Mouse (Mus musculus) CH12.LX (cell line): Measurements from ENCODE around the gene Sec11a. TPM values are rescaled to one million over a fixed set of nuclear protein-coding genes. Genes with fewer than 3 reads are reported as not detected.

Experiments used
- DNase-seq: peaks from one replicate; pipeline ENCODE4 v3.0.0-alpha.2; 2013; ENCODE audit errors: extremely low read depth
- H3K27ac ChIP-seq: 2 replicates; pipeline ENCODE4 v1.5.1; 2012; ENCODE audit warnings: low read depth, mild to moderate bottlenecking, control low read depth, moderate library complexity; ENCODE audit not compliant: insufficient read depth
- H3K27me3 ChIP-seq: replicated peaks from 2 replicates; pipeline ENCODE3; 2012; ENCODE audit warnings: inconsistent platforms
- H3K36me3 ChIP-seq, 2 experiments: replicated peaks in 1 of 2; 2 replicates each; pipeline versions ENCODE3 to v1.6.1; 2012; ENCODE audit warnings: inconsistent platforms in 1 of 2, low read length in 1 of 2, mild to moderate bottlenecking in 1 of 2, mixed read lengths in 1 of 2, moderate library complexity in 1 of 2; ENCODE audit not compliant: control insufficient read depth in 1 of 2, insufficient read depth in 1 of 2
- H3K4me1 ChIP-seq, 2 experiments: 2 replicates each; pipeline ENCODE4 v1.6.1; 2012; ENCODE audit warnings: inconsistent platforms in 1 of 2, moderate library complexity in 1 of 2; ENCODE audit not compliant: insufficient read depth in 2 of 2, control insufficient read depth in 1 of 2
- H3K4me2 ChIP-seq: 2 replicates; pipeline ENCODE4 v1.6.1; 2012; ENCODE audit warnings: low read depth, mild to moderate bottlenecking, control low read depth; ENCODE audit not compliant: poor library complexity, insufficient read depth, severe bottlenecking
- H3K4me3 ChIP-seq, 3 experiments: fragments of 150-350 bp in 1 of 3; sonication (generic) in 1 of 3; replicated peaks in 1 of 3; 2 replicates each; pipeline versions ENCODE3 to v1.5.1; 2011 to 2012; ENCODE audit warnings: low read depth in 2 of 3, low read length in 2 of 3, mild to moderate bottlenecking in 2 of 3, moderate library complexity in 2 of 3, control low read depth in 1 of 3, improper control_type of control experiment in 1 of 3, inconsistent platforms in 1 of 3, mixed read lengths in 1 of 3; ENCODE audit not compliant: poor library complexity in 1 of 3
- H3K79me2 ChIP-seq: replicated peaks from 2 replicates; pipeline ENCODE4 v1.6.1; 2012; ENCODE audit warnings: mild to moderate bottlenecking, moderate library complexity; ENCODE audit not compliant: control insufficient read depth, poor library complexity, insufficient read depth, severe bottlenecking; ENCODE audit errors: extremely low read depth
- H3K9ac ChIP-seq: 2 replicates; pipeline ENCODE4 v1.6.1; 2012; ENCODE audit warnings: low read depth, mild to moderate bottlenecking, control low read depth, moderate library complexity; ENCODE audit not compliant: insufficient read depth
- H3K9me3 ChIP-seq: replicated peaks from 2 replicates; pipeline ENCODE3; 2012; ENCODE audit warnings: low read length, inconsistent platforms, mixed read lengths
- CHD1 ChIP-seq: IDR thresholded peaks from 2 replicates; pipeline ENCODE4 v1.6.1; 2012; ENCODE audit warnings: low read depth, low read length, improper control_type of control experiment, inconsistent platforms
- CTCF ChIP-seq, 2 experiments: IDR thresholded peaks in 1 of 2; conservative IDR thresholded peaks in 1 of 2; 2 replicates each; pipeline ENCODE4 v1.5.1; 2011 to 2012; ENCODE audit warnings: low read depth in 2 of 2, low read length in 2 of 2, improper control_type of control experiment in 1 of 2, inconsistent platforms in 1 of 2, mild to moderate bottlenecking in 1 of 2, moderate library complexity in 1 of 2
- E2F4 ChIP-seq: IDR thresholded peaks from 2 replicates; pipeline ENCODE4 v1.6.1; 2011; ENCODE audit warnings: low read depth, low read length, improper control_type of control experiment; ENCODE audit not compliant: insufficient replicate concordance
- ELF1 ChIP-seq: IDR thresholded peaks from 2 replicates; pipeline ENCODE4 v1.6.1; 2014; ENCODE audit warnings: low read depth, mild to moderate bottlenecking, inconsistent platforms, low read length, improper control_type of control experiment
- EP300 ChIP-seq: IDR thresholded peaks from 2 replicates; pipeline ENCODE4 v1.6.1; 2011; ENCODE audit warnings: low read length, improper control_type of control experiment
- ETS1 ChIP-seq: conservative IDR thresholded peaks from 2 replicates; pipeline ENCODE4 v1.6.1; 2012; ENCODE audit warnings: low read depth, mild to moderate bottlenecking, inconsistent platforms, low read length, improper control_type of control experiment, moderate library complexity
- GABPA ChIP-seq: IDR thresholded peaks from 2 replicates; pipeline ENCODE4 v1.6.1; 2012; ENCODE audit warnings: low read depth, low read length, improper control_type of control experiment, inconsistent platforms; ENCODE audit not compliant: insufficient replicate concordance
- IRF4 ChIP-seq: IDR thresholded peaks from 2 replicates; pipeline ENCODE4 v1.6.1; 2014; ENCODE audit warnings: low read depth, mild to moderate bottlenecking, inconsistent platforms, low read length, improper control_type of control experiment
- JUN ChIP-seq: IDR thresholded peaks from 2 replicates; pipeline ENCODE4 v1.6.1; 2011; ENCODE audit warnings: low read depth, mild to moderate bottlenecking, low read length, improper control_type of control experiment, moderate library complexity; ENCODE audit not compliant: insufficient read depth
- JUND ChIP-seq: conservative IDR thresholded peaks from 2 replicates; pipeline ENCODE4 v1.6.1; 2011; ENCODE audit warnings: low read depth, low read length, improper control_type of control experiment
- KAT2A ChIP-seq: IDR thresholded peaks from 2 replicates; pipeline ENCODE4 v1.6.1; 2012; ENCODE audit warnings: low read length, improper control_type of control experiment, inconsistent platforms; ENCODE audit not compliant: insufficient replicate concordance
- MAFK ChIP-seq: IDR thresholded peaks from 2 replicates; pipeline ENCODE4 v1.6.1; 2011; ENCODE audit warnings: low read length, improper control_type of control experiment; ENCODE audit not compliant: insufficient replicate concordance
- MAX ChIP-seq: IDR thresholded peaks from 2 replicates; pipeline ENCODE4 v1.6.1; 2011; ENCODE audit warnings: low read length, improper control_type of control experiment
- MAZ ChIP-seq: IDR thresholded peaks from 2 replicates; pipeline ENCODE4 v1.6.1; 2012; ENCODE audit warnings: low read depth, mild to moderate bottlenecking, inconsistent platforms, low read length, improper control_type of control experiment, moderate library complexity
- MEF2A ChIP-seq: IDR thresholded peaks from 2 replicates; pipeline ENCODE4 v1.6.1; 2014; ENCODE audit warnings: low read depth, mild to moderate bottlenecking, inconsistent platforms, low read length, improper control_type of control experiment, borderline replicate concordance
- MXI1 ChIP-seq: IDR thresholded peaks from 2 replicates; pipeline ENCODE4 v1.6.1; 2011; ENCODE audit warnings: mild to moderate bottlenecking, low read depth, low read length, improper control_type of control experiment
- NELFE ChIP-seq: IDR thresholded peaks from 2 replicates; pipeline ENCODE4 v1.6.1; 2011; ENCODE audit warnings: low read depth, low read length, improper control_type of control experiment
- NRF1 ChIP-seq: IDR thresholded peaks from 2 replicates; pipeline ENCODE4 v1.6.1; 2014; ENCODE audit warnings: low read depth, mild to moderate bottlenecking, inconsistent platforms, low read length, improper control_type of control experiment, moderate library complexity
- PAX5 ChIP-seq: IDR thresholded peaks from 2 replicates; pipeline ENCODE4 v1.6.1; 2012; ENCODE audit warnings: low read length, inconsistent platforms, mixed read lengths
- POLR2A ChIP-seq: IDR thresholded peaks from 2 replicates; pipeline ENCODE4 v1.6.1; 2011; ENCODE audit warnings: low read depth, mild to moderate bottlenecking, improper control_type of control experiment, low read length
- POLR2AphosphoS2 ChIP-seq: IDR thresholded peaks from 2 replicates; pipeline ENCODE4 v1.6.1; 2011; ENCODE audit warnings: low read depth, low read length, improper control_type of control experiment
- SIN3A ChIP-seq: IDR thresholded peaks from 2 replicates; pipeline ENCODE4 v1.6.1; 2012; ENCODE audit warnings: low read length, improper control_type of control experiment, inconsistent platforms
- TBP ChIP-seq: conservative IDR thresholded peaks from 2 replicates; pipeline ENCODE4 v1.6.1; 2011; ENCODE audit warnings: low read depth, low read length, improper control_type of control experiment
- TCF12 ChIP-seq: IDR thresholded peaks from 2 replicates; pipeline ENCODE4 v1.6.1; 2014; ENCODE audit warnings: low read depth, mild to moderate bottlenecking, inconsistent platforms, low read length, improper control_type of control experiment
- USF1 ChIP-seq: IDR thresholded peaks from 2 replicates; pipeline ENCODE4 v1.6.1; 2014; ENCODE audit warnings: low read depth, mild to moderate bottlenecking, inconsistent platforms, low read length, improper control_type of control experiment
- ZC3H11A ChIP-seq: IDR thresholded peaks from 2 replicates; pipeline ENCODE4 v1.6.1; 2012; ENCODE audit warnings: low read depth, mild to moderate bottlenecking, inconsistent platforms, low read length, improper control_type of control experiment
- ZKSCAN1 ChIP-seq: IDR thresholded peaks from 2 replicates; pipeline ENCODE4 v1.6.1; 2012; ENCODE audit warnings: low read depth, inconsistent platforms, low read length, improper control_type of control experiment, borderline replicate concordance
- ZNF384 ChIP-seq: IDR thresholded peaks from 2 replicates; pipeline ENCODE4 v1.6.1; 2012; ENCODE audit warnings: low read depth, low read length, improper control_type of control experiment, inconsistent platforms
- dilution Hi-C: fragments of 300-500 bp; cut with MboI; formaldehyde crosslinking; loops from 2 replicates; pipeline ENCODE4 v1.14.3; 2020; ENCODE audit warnings: low sequenced_read_pairs; ENCODE audit not compliant: extremely low pct_unique_long_range_greater_than_20kb, extremely low pct_ligation_motif_present
- in situ Hi-C: fragments of 300-500 bp; cut with MboI; formaldehyde crosslinking; loops from 3 replicates; pipeline ENCODE4 v1.14.3; 2019; ENCODE audit warnings: low sequenced_read_pairs, low pct_ligation_motif_present, low pct_unique_long_range_greater_than_20kb, mixed read lengths
- polyA plus RNA-seq: library from polyadenylated mRNA; unstranded; fragments of >175 nt; gene quantifications from 2 replicates; pipeline ENCODE4 v1.2.1, GENCODE M21; 2012; ENCODE audit warnings: low read depth; ENCODE audit not compliant: insufficient read length
- total RNA-seq, 2 experiments: library from RNA; depleted of rRNA; stranded (reverse); fragments of 300-350 nt in 1 of 2; fragments of >200 nt in 1 of 2; gene quantifications; 2 replicates each; pipeline ENCODE4 v1.2.3; 2012 to 2014

Sec11a gene
- total and polyA plus RNA-seq, 3 experiments, result 93.5 to 141 (median 126) TPM

GRCm38 (mm10) chr7:80911053-80911452 lies 36.5 kb downstream of the Sec11a start:
- Histone ChIP-seq H3K9me3 (no peaks in the 10 kb centered on the region), H3K36me3 (peaks cover 58 to 84% of the 10 kb centered on the region in 2 experiments), H3K27me3 (no peaks in the 10 kb centered on the region), H3K79me2 (no peaks in the 10 kb centered on the region), H3K4me1 (0 out of 4 replicates have a peak, but pooled peaks cover 3 to 5% of the 10 kb centered on the region in 2 experiments), H3K27ac (no peak overlapping the region), H3K9ac (no peak overlapping the region), H3K4me2 (no peak overlapping the region), H3K4me3 (no peak overlapping the region)
- peak; percentile 54 for DNase-seq
- in situ Hi-C loops (no loop called here), dilution Hi-C loops (no loop called here)
- TF ChIP-seq MXI1 (no peak), ZKSCAN1 (no peak), ELF1 (no peak), JUND (no peak), E2F4 (no peak), KAT2A (no peak), MAX (no peak), MAZ (no peak), TCF12 (no peak), EP300 (no peak), MEF2A (no peak), POLR2A (no peak), CTCF (conservative IDR thresholded peaks at IDR 0.05 in 1 of 2, IDR thresholded peaks at IDR 0.05 in 1 of 2; ENCODE audit: low read depth in 2 of 2, low read length in 2 of 2) (no peak), TBP (no peak), NRF1 (no peak), NELFE (no peak)

- Histone ChIP-seq H3K4me3 (no peak within 1 kb of the TSS), H3K9ac (no peak within 1 kb of the TSS), H3K36me3 (peaks cover 33 to 67% of the 10 kb centered on the region in 2 experiments), H3K79me2 (peaks cover 9% of the 10 kb centered on the region), H3K27ac (no peak within 1 kb of the TSS), H3K9me3 (no peaks in the 10 kb centered on the region), H3K27me3 (no peaks in the 10 kb centered on the region), H3K4me2 (no peak within 1 kb of the TSS), H3K4me1 (peaks cover 3 to 11% of the 10 kb centered on the region in 2 experiments; a peak in 3 of 4 replicates)
- dilution Hi-C loops, result no loop called here
- in situ Hi-C loops, result no loop called here
- TF ChIP-seq NRF1, result no peak
- no peak for TF ChIP-seq USF1
- no peak for TF ChIP-seq ETS1
- TF ChIP-seq JUND, result no peak
- TF ChIP-seq SIN3A, result no peak
- no peak for TF ChIP-seq GABPA
- no peak for TF ChIP-seq ZC3H11A
- TF ChIP-seq MAFK, result no peak
- no peak for TF ChIP-seq IRF4
- no peak for TF ChIP-seq EP300
- no peak for TF ChIP-seq MAX
- TF ChIP-seq PAX5, result no peak
- TF ChIP-seq JUN, result no peak
- no peak for TF ChIP-seq POLR2AphosphoS2
- no peak for TF ChIP-seq ZNF384
- TF ChIP-seq MEF2A, result no peak
- TF ChIP-seq ELF1, result no peak
- TF ChIP-seq CHD1, result no peak
- no peak for DNase-seq
Observed at GRCm38 (mm10) chr7:80904921-80905515, 42.6 kb downstream of the Sec11a start, which contains the start of gene Nmb. Gene Nmb, minus strand, starts transcription at chr7:80905076.
